Mouse (Mus musculus) hematopoietic multipotent progenitor cell, adult 10-12 weeks (in vitro differentiated cells): ENCODE measurements around the gene Dlgap4. TPM values are rescaled to one million over a fixed set of nuclear protein-coding genes. Genes with fewer than 3 reads are reported as not detected.

Source experiments
- polyA plus RNA-seq: library from polyadenylated mRNA; stranded (reverse); fragments of >175 nt; gene quantifications from 2 replicates; pipeline ENCODE4 v1.2.3, GENCODE M21; 2012; ENCODE audit warnings: low replicate concordance

The Dlgap4 gene
- 72.1 and 136 TPM in 2 replicates for polyA plus RNA-seq

DNA sequence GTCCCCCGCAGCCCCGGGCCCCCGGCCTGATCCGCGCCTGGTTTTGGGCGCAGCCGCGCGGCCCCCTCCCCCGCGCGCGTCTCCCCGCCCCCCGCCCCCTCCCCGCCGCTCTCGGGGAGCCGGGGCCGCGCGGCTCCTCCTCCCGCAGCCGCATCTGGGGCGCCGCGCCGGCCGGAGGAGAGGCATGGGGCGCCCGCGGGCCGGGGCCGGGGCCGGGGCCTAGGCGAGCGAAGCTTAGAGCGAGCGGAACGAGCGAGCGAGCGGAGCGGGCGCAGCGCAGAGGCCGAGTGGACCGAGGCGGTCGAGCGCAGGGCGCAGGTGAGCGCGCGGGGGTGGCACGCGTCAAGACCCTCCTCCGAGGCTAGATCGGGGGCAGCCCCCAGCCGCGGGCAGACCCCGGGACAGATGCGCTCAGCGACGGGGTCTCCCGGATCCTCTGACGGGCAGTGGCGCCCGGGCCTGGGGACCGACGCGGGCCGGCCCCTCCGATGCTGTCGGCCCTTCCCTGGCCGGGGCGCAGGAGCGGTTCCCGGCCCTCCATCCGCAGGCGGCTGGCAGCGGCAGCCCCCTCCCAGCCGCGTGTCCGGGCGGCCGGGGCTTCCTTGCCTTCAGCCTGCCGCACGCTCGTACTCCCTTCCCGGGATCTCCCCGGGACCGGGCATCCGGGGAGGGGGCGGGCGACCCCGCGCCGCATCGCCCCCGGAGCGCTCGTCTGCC is at the start of gene Dlgap4:
Gene Dlgap4 (plus strand): TSS at position 165 of the 717 bp plus-strand sequence.

DNA sequence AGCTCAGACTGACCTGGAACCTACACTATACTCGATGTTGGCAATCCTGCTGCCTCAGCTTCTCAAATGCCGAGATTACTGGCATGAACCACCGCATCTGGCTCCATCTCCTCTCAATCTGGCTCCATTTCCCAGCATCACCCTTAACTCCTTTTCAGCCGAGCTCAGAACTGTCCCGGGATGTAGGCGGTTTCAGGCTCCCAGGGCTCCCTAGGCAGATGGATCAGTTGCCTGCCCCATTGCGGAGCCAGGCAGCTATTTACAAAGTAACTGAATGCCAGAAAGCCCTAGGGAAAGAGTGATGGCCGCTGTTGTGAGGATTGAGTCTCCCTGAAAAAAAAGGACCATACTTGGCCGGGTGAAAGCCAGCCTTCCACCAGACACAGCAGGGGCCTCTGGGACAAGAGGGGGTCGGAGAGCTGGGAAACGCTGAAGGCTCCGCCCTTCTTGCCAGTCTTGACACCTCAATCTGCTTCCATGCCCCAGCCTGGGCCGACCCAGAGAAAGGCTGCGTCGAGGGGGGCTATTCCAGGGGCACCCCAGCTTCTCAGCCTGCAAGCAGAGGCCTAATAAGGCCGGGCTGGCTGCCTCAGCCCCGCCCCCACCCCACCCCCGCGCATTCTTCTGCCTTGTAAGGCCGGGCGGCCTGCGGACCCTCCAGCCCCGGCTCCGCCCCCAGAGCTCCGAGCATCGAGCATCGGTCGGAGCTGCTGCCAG is 161.4 kb downstream of the Dlgap4 start, which contains the start of gene Myl9:
Gene Myl9 (plus strand): TSS at position 683 of the 717 bp plus-strand sequence.

Other genes starting within 250 kb of the Dlgap4 start
- 4.2 and 7.4 TPM in 2 replicates for gene Epb41l1, start 192.8 kb upstream of the Dlgap4 start, polyA plus RNA-seq
- gene Aar2, start 66.1 kb upstream of the Dlgap4 start, polyA plus RNA-seq, result 9.3 and 19.6 TPM in 2 replicates
- 7.5 and 9.6 TPM in 2 replicates for gene Myl9, start 161.7 kb downstream of the Dlgap4 start, polyA plus RNA-seq
- 21.4 and 24.7 TPM in 2 replicates for gene Tgif2, start 226.3 kb downstream of the Dlgap4 start, polyA plus RNA-seq
- 1.2 and 1.7 TPM in 2 replicates for gene 4930518I15Rik, start 244.2 kb downstream of the Dlgap4 start, polyA plus RNA-seq
- 34.4 and 42.2 TPM in 2 replicates for gene Rab5if, start 249.4 kb downstream of the Dlgap4 start, polyA plus RNA-seq